In the genomic region with DNA sequence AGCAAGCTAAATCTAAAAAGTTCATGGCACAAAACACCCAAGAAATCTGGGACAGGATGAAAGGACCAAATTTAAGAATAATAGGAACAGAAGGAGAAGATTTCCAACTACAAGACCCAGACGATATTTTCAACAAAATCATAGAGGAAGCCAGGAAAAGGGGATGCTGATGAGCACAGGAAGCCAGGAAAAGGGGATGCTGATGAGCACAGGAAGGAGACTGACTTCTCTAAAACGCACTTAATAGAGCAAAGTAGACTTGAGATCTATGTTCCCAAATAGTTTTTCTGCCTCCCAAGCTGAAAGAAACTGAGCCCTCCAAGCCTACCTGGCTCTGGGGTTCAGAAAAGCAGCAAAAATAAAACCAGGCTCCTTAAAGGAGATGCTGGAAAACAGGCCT, we compare ENCODE assay signal across 10 mouse cellular contexts. TPM values are rescaled to one million over a fixed set of nuclear protein-coding genes. Genes with fewer than 3 reads are reported as not detected.
DNase-seq lines count a peak whose midpoint lies in the region; ATAC-seq lines count a peak whose summit lies in the region.
"Had no signal": no experiment of that assay in that cellular context is flagged by ENCODE, and none has a peak within 500 bp of the region (broad histone marks: within the 10 kb centered on the region; RNA-seq: fewer than 3 reads in every experiment).

No protein-coding gene starts in this region.

- peak overlapping the region; percentile 52; the same call in 1 of the 2 replicates for H3K9ac ChIP-seq in hindbrain, embryonic 13.5 days
- peak overlapping the region; percentile 10; the same call in 1 of the 2 replicates for H3K9ac ChIP-seq in embryonic facial prominence, embryonic 14.5 days (ENCODE audit: low read depth, low read length)
- no peak overlapping the region for H3K9ac ChIP-seq in midbrain, embryonic 12.5 days (replicated peaks)

- H3K36me3 ChIP-seq in hindbrain, embryonic 13.5 days: peaks cover 11% of the 10 kb centered on the region
- peaks cover 28% of the 10 kb centered on the region for H3K36me3 ChIP-seq in hindbrain, embryonic 10.5 days
- peaks cover 6% of the 10 kb centered on the region; the same call in 1 of the 2 replicates for H3K36me3 ChIP-seq in embryonic facial prominence, embryonic 14.5 days (ENCODE audit: control insufficient read depth, insufficient read depth, low read length)
- peaks cover 8% of the 10 kb centered on the region for H3K36me3 ChIP-seq in midbrain, embryonic 12.5 days

- no peaks in the 10 kb centered on the region for H3K27me3 ChIP-seq in hindbrain, embryonic 13.5 days
- H3K27me3 ChIP-seq in hindbrain, embryonic 10.5 days (ENCODE audit: insufficient read depth, poor library complexity, severe bottlenecking): no peaks in the 10 kb centered on the region
- no peaks in the 10 kb centered on the region for H3K27me3 ChIP-seq in embryonic facial prominence, embryonic 14.5 days (replicated peaks; ENCODE audit: control insufficient read depth, insufficient read depth, low read length)
- H3K27me3 ChIP-seq in midbrain, embryonic 12.5 days: no peaks in the 10 kb centered on the region

- no peaks in the 10 kb centered on the region for H3K9me3 ChIP-seq in hindbrain, embryonic 13.5 days
- no peaks in the 10 kb centered on the region for H3K9me3 ChIP-seq in hindbrain, embryonic 10.5 days
- H3K9me3 ChIP-seq in embryonic facial prominence, embryonic 14.5 days (ENCODE audit: control insufficient read depth, low read length): no peaks in the 10 kb centered on the region
- H3K9me3 ChIP-seq in midbrain, embryonic 12.5 days: no peaks in the 10 kb centered on the region
- H3K9me3 ChIP-seq: G1E had no signal

- H3K4me3 ChIP-seq in hindbrain, embryonic 13.5 days: no peak overlapping the region
- H3K4me3 ChIP-seq in hindbrain, embryonic 10.5 days: no peak overlapping the region
- peak overlapping the region; percentile 97 for H3K4me3 ChIP-seq in brown adipose tissue, adult 24 weeks (ENCODE audit: insufficient read depth, low read depth, low read length)
- 0 out of 2 replicates have a peak overlapping the region, but pooled peaks have one; percentile 84 for H3K4me3 ChIP-seq in embryonic facial prominence, embryonic 14.5 days (ENCODE audit: low read depth, low read length)
- no peak overlapping the region for H3K4me3 ChIP-seq in midbrain, embryonic 12.5 days

- H3K4me1 ChIP-seq in hindbrain, embryonic 13.5 days (replicated peaks): peaks cover 46% of the 10 kb centered on the region
- H3K4me1 ChIP-seq in hindbrain, embryonic 10.5 days (replicated peaks): peaks cover 39% of the 10 kb centered on the region
- H3K4me1 ChIP-seq in brown adipose tissue, adult 24 weeks (ENCODE audit: control insufficient read depth, insufficient read depth, insufficient read length, low read length): peaks cover 34% of the 10 kb centered on the region
- H3K4me1 ChIP-seq in embryonic facial prominence, embryonic 14.5 days (ENCODE audit: control insufficient read depth, insufficient read depth, low read length): peaks cover 30% of the 10 kb centered on the region
- peaks cover 31% of the 10 kb centered on the region for H3K4me1 ChIP-seq in midbrain, embryonic 12.5 days

- peak overlapping the region; percentile 92 for H3K4me2 ChIP-seq in hindbrain, embryonic 13.5 days
- peak overlapping the region; percentile 96 for H3K4me2 ChIP-seq in embryonic facial prominence, embryonic 14.5 days (ENCODE audit: low read depth, low read length)
- H3K4me2 ChIP-seq in midbrain, embryonic 12.5 days (replicated peaks): peak overlapping the region; percentile 19

- WGBS in hindbrain, embryonic 13.5 days: 69% methylated on average over 2 of the region's 2 CpGs
- WGBS in hindbrain, embryonic 10.5 days: 66% methylated on average over 2 of the region's 2 CpGs
- WGBS in embryonic facial prominence, embryonic 14.5 days: 51% methylated on average over 2 of the region's 2 CpGs
- 58% methylated on average over 2 of the region's 2 CpGs for WGBS in midbrain, embryonic 12.5 days

- DNase-seq in hindbrain, embryonic 10.5 days (ENCODE audit: low spot score): no peak
- DNase-seq in embryonic facial prominence, embryonic 14.5 days (ENCODE audit: low spot score): no peak
- no peak for DNase-seq in cerebellum, postnatal 36 days
- DNase-seq in frontal cortex, postnatal 14 days (ENCODE audit: low spot score in 2 of 2): no peak
- DNase-seq: right cerebral cortex, postnatal 14 days; thymus, postnatal 4 days had no signal

- H3K27ac ChIP-seq in hindbrain, embryonic 13.5 days: no peak overlapping the region
- H3K27ac ChIP-seq in hindbrain, embryonic 10.5 days: no peak overlapping the region
- H3K27ac ChIP-seq in brown adipose tissue, adult 24 weeks (replicated peaks; ENCODE audit: low read depth, low read length): peak overlapping the region; percentile 84
- peak overlapping the region; percentile 9 for H3K27ac ChIP-seq in embryonic facial prominence, embryonic 14.5 days (replicated peaks; ENCODE audit: low read depth, low read length)
- H3K27ac ChIP-seq in midbrain, embryonic 12.5 days (replicated peaks): no peak overlapping the region

- no peak for ATAC-seq in hindbrain, embryonic 13.5 days (ENCODE audit: low FRiP score)
- no peak for ATAC-seq in embryonic facial prominence, embryonic 14.5 days (ENCODE audit: low read depth)
- ATAC-seq in midbrain, embryonic 12.5 days (ENCODE audit: low FRiP score, low read depth): no peak

RNA-seq across cellular contexts. Expression of a gene that starts 2.8 kb away (rescaled TPM):
- polyA plus RNA-seq in hindbrain, embryonic 13.5 days (2015; fragmentation: Nextera tagmentation; extraction: Ambion mirVana): 11.9 and 12.1 TPM in 2 replicates
- 9.9 and 11.3 TPM in 2 replicates for polyA plus RNA-seq in hindbrain, embryonic 10.5 days (2016; fragmentation: Nextera tagmentation; extraction: Ambion mirVana)
- 44.5 and 61.4 TPM in 2 replicates for polyA plus RNA-seq in brown adipose tissue, adult 24 weeks (2012; ENCODE audit: insufficient read depth, insufficient read length, missing spikeins)
- polyA plus RNA-seq in embryonic facial prominence, embryonic 14.5 days (2014; fragmentation: Nextera tagmentation; extraction: Ambion mirVana): 23.4 and 28.9 TPM in 2 replicates
- 22.3 and 24.4 TPM in 2 replicates for polyA plus RNA-seq in midbrain, embryonic 12.5 days (2016; fragmentation: Nextera tagmentation; extraction: Ambion mirVana)

Comparison
In these comparisons a context has a peak if more than half of its experiments do, and no peak if none do; other contexts are left out.
1. H3K27ac ChIP-seq: peak in brown adipose tissue, adult 24 weeks (single experiment) and embryonic facial prominence, embryonic 14.5 days (single experiment); none in hindbrain, embryonic 13.5 days (single experiment), hindbrain, embryonic 10.5 days (single experiment) and midbrain, embryonic 12.5 days (single experiment).
2. H3K4me2 ChIP-seq: peak in every context shown above with its lines; median percentile 96 in embryonic facial prominence, embryonic 14.5 days; 92 in hindbrain, embryonic 13.5 days; 19 in midbrain, embryonic 12.5 days.
3. H3K4me3 ChIP-seq: peak in brown adipose tissue, adult 24 weeks (single experiment) and embryonic facial prominence, embryonic 14.5 days (single experiment); none in hindbrain, embryonic 13.5 days (single experiment), hindbrain, embryonic 10.5 days (single experiment) and midbrain, embryonic 12.5 days (single experiment).